In genomic region chr6:30178023-30178639, GRCm38 (mm10) we compare ENCODE assay signal across 13 mouse cellular contexts.
A peak's percentile ranks its signal among the peaks of the same experiment; 100 is the strongest.
DNase-seq lines count a peak whose midpoint lies in the region; ATAC-seq and TF ChIP-seq lines count a peak whose summit lies in the region.
"Had no signal": no experiment of that assay in that cellular context is flagged by ENCODE, and none has a peak within 500 bp of the region (broad histone marks: within the 10 kb centered on the region; RNA-seq: fewer than 3 reads in every experiment).

No protein-coding gene starts in this region.

- WGBS in forebrain, postnatal 0 days: 3% methylated on average over 27 of the region's 27 CpGs
- WGBS in forebrain, embryonic 12.5 days: 1% methylated on average over 27 of the region's 27 CpGs
- WGBS in limb, embryonic 12.5 days: under 1% methylated on average over 27 of the region's 27 CpGs

- no peak overlapping the region for H3K4me2 ChIP-seq in forebrain, postnatal 0 days (ENCODE audit: low read depth)
- H3K4me2 ChIP-seq in forebrain, embryonic 12.5 days: no peak overlapping the region
- peak overlapping the region; percentile 5; the same call in 1 of the 2 replicates for H3K4me2 ChIP-seq in limb, embryonic 12.5 days
- H3K4me2 ChIP-seq: hindbrain, embryonic 14.5 days had no signal

- no peaks in the 10 kb centered on the region for H3K36me3 ChIP-seq in forebrain, postnatal 0 days (ENCODE audit: insufficient read depth)
- H3K36me3 ChIP-seq in forebrain, embryonic 12.5 days (replicated peaks): no peaks in the 10 kb centered on the region
- no peaks in the 10 kb centered on the region for H3K36me3 ChIP-seq in megakaryocyte, embryonic 14.5 days (replicated peaks; ENCODE audit: low read length)
- no peaks in the 10 kb centered on the region for H3K36me3 ChIP-seq in limb, embryonic 12.5 days

- DNase-seq in forebrain, postnatal 0 days: peak; percentile 52
- DNase-seq in ES-CJ7 (ENCODE audit: low read depth, low spot score): peak; percentile 67
- DNase-seq: adrenal gland, adult 2 months; cerebellum, adult 11-12 months; gastrocnemius, postnatal 25 days; layer of hippocampus, postnatal 36 days had no signal

- TF ChIP-seq CTCF in forebrain, postnatal 0 days (IDR thresholded peaks at IDR 0.05; ENCODE audit: low read depth): no peak

- no peak overlapping the region for H3K27ac ChIP-seq in forebrain, postnatal 0 days (ENCODE audit: low read depth, low read length)
- no peak overlapping the region for H3K27ac ChIP-seq in forebrain, embryonic 12.5 days
- H3K27ac ChIP-seq in limb, embryonic 12.5 days: no peak overlapping the region
- H3K27ac ChIP-seq: hindbrain, embryonic 14.5 days had no signal

- no peaks in the 10 kb centered on the region for H3K4me1 ChIP-seq in forebrain, postnatal 0 days (ENCODE audit: insufficient read depth)
- H3K4me1 ChIP-seq in forebrain, embryonic 12.5 days: peaks cover 41% of the 10 kb centered on the region
- H3K4me1 ChIP-seq in megakaryocyte, embryonic 14.5 days: peaks cover 68% of the 10 kb centered on the region
- H3K4me1 ChIP-seq in limb, embryonic 12.5 days (replicated peaks): peaks cover 48% of the 10 kb centered on the region

- H3K9me3 ChIP-seq in forebrain, postnatal 0 days (ENCODE audit: low read length): peaks cover 5% of the 10 kb centered on the region; the same call in 1 of the 2 replicates
- no peaks in the 10 kb centered on the region for H3K9me3 ChIP-seq in forebrain, embryonic 12.5 days
- H3K9me3 ChIP-seq in megakaryocyte, embryonic 14.5 days: peaks cover 7% of the 10 kb centered on the region
- peaks cover 13% of the 10 kb centered on the region; the same call in 1 of the 2 replicates for H3K9me3 ChIP-seq in limb, embryonic 12.5 days

- no peak for ATAC-seq in forebrain, postnatal 0 days
- no peak for ATAC-seq in forebrain, embryonic 12.5 days (ENCODE audit: low FRiP score)
- no peak for ATAC-seq in megakaryocyte, adult 5-6 weeks (ENCODE audit: poor library complexity, severe bottlenecking)
- ATAC-seq in limb, embryonic 12.5 days (ENCODE audit: insufficient number of reproducible peaks, insufficient read depth, low FRiP score, low TSS enrichment, low read depth): no peak
- ATAC-seq in activated CD4-positive, CD25-positive, alpha-beta regulatory T cell, adult 4 months: no peak
- ATAC-seq in monocyte, adult 5-6 weeks (replicated peaks; ENCODE audit: insufficient number of reproducible peaks, low FRiP score, low TSS enrichment, poor library complexity, severe bottlenecking): no peak

- no peak overlapping the region for H3K4me3 ChIP-seq in forebrain, postnatal 0 days (ENCODE audit: low read depth, low read length)
- H3K4me3 ChIP-seq in forebrain, embryonic 12.5 days (replicated peaks): no peak overlapping the region
- H3K4me3 ChIP-seq in megakaryocyte, embryonic 14.5 days (replicated peaks): peak overlapping the region; percentile 17
- 0 out of 2 replicates have a peak overlapping the region, but pooled peaks have one; percentile 0 for H3K4me3 ChIP-seq in limb, embryonic 12.5 days (replicated peaks)

- H3K9ac ChIP-seq in forebrain, postnatal 0 days: no peak overlapping the region
- H3K9ac ChIP-seq in forebrain, embryonic 12.5 days: no peak overlapping the region
- H3K9ac ChIP-seq in limb, embryonic 12.5 days (replicated peaks): no peak overlapping the region
- H3K9ac ChIP-seq: hindbrain, embryonic 14.5 days had no signal

- peaks cover 61% of the 10 kb centered on the region for H3K27me3 ChIP-seq in forebrain, postnatal 0 days (ENCODE audit: insufficient read depth, low read length)
- peaks cover 95% of the 10 kb centered on the region for H3K27me3 ChIP-seq in forebrain, embryonic 12.5 days
- peaks cover 98% of the 10 kb centered on the region for H3K27me3 ChIP-seq in megakaryocyte, embryonic 14.5 days (replicated peaks)
- H3K27me3 ChIP-seq in limb, embryonic 12.5 days: peaks cover 98% of the 10 kb centered on the region

Comparison
In these comparisons a context has a peak if more than half of its experiments do, and no peak if none do; other contexts are left out.
1. H3K4me3 ChIP-seq: peak in megakaryocyte, embryonic 14.5 days (single experiment) and limb, embryonic 12.5 days (single experiment); none in forebrain, postnatal 0 days (single experiment) and forebrain, embryonic 12.5 days (single experiment).